Mouse (Mus musculus) G1E (cell line): ENCODE measurements around the gene Gsx2.

Source experiments
- CTCF ChIP-seq: IDR thresholded peaks from 2 replicates; pipeline ENCODE4 v1.5.1; 2012; ENCODE audit warnings: low read depth, low read length, inconsistent platforms, mixed read lengths
- GATA1 ChIP-seq: IDR thresholded peaks from 2 replicates; pipeline ENCODE4 v1.6.1; 2012; ENCODE audit warnings: borderline replicate concordance, low read length, inconsistent platforms, mixed read lengths
- TAL1 ChIP-seq: conservative IDR thresholded peaks from 2 replicates; pipeline ENCODE4 v1.6.1; 2012; ENCODE audit warnings: low read depth, low read length, inconsistent platforms, mixed read lengths

DNA sequence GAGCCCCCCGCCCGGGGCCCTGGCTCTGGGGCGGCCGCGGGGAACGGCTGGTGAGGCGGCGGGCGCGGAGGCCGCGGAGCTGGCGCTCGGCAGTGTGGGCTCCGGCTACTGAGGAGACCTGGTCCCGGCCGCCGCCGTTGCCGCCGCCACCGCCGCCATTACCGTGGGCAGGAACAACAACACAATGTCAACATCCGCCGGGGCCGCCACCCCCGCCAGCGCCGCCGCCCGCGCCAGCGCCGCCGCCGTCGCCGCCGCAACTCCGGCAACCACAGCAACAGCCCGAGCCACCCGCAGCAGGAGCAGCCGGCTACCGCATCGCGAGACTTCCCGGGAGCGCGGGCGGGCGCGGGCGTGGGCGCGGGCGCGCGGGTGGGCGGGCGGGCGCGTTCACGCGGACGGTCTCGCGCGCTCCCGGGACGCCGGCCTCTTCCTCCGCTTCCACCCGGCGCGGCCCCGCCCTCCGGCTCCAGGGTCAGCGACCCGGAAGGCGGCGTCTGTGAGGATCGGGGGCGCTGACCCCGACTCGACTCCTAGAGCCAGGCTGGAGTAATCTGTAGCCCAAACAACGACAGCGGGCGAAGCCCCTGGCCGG lies 31.0 kb upstream of the Gsx2 start, which contains the start of gene Chic2:
- TF ChIP-seq CTCF = no peak
- no peak for TF ChIP-seq GATA1
- no peak for TF ChIP-seq TAL1
